11 mouse cellular contexts compared by ENCODE assay signal in genomic region chr12:73583318-73583717, GRCm38 (mm10). TPM values are rescaled to one million over a fixed set of nuclear protein-coding genes. Genes with fewer than 3 reads are reported as not detected.
DNase-seq lines count a peak whose midpoint lies in the region; ATAC-seq and TF ChIP-seq lines count a peak whose summit lies in the region.
"Had no signal": no experiment of that assay in that cellular context is flagged by ENCODE, and none has a peak within 500 bp of the region (broad histone marks: within the 10 kb centered on the region; RNA-seq: fewer than 3 reads in every experiment).

No protein-coding gene starts in this region.

- intact Hi-C loops in gastrocnemius, adult 2 months (cut with DNase I), result no loop called here
- intact Hi-C loops in gastrocnemius, postnatal 36 days (cut with DNase I), result loop anchor here (5.0 kb wide), 1 partner anchor 104 kb away; no protein-coding TSS in a partner anchor

- H3K4me1 ChIP-seq in lung, embryonic 16.5 days (replicated peaks; ENCODE audit: control insufficient read depth, insufficient read depth, low read length), result peaks cover 7% of the 10 kb centered on the region; the same call in 1 of the 2 replicates
- peaks cover 22% of the 10 kb centered on the region for H3K4me1 ChIP-seq in kidney, embryonic 15.5 days
- no peaks in the 10 kb centered on the region for H3K4me1 ChIP-seq in stomach, postnatal 0 days (replicated peaks; ENCODE audit: control insufficient read depth, insufficient read depth)

- peak overlapping the region; percentile 87 for H3K4me3 ChIP-seq in gastrocnemius, adult 2 months
- no peak overlapping the region for H3K4me3 ChIP-seq in lung, embryonic 16.5 days (ENCODE audit: low read length)
- H3K4me3 ChIP-seq in kidney, embryonic 15.5 days (replicated peaks), result no peak overlapping the region
- no peak overlapping the region for H3K4me3 ChIP-seq in stomach, postnatal 0 days (ENCODE audit: low read depth, low read length)

- no peak for TF ChIP-seq EP300 in stomach, postnatal 0 days (optimal IDR thresholded peaks at IDR 0.05)

- peaks cover 9% of the 10 kb centered on the region for H3K27me3 ChIP-seq in lung, embryonic 16.5 days (ENCODE audit: control insufficient read depth, insufficient read depth, low read depth, low read length)
- peaks cover 34% of the 10 kb centered on the region for H3K27me3 ChIP-seq in kidney, embryonic 15.5 days
- H3K27me3 ChIP-seq in stomach, postnatal 0 days (ENCODE audit: control insufficient read depth, insufficient read depth, low read length), result no peaks in the 10 kb centered on the region

- H3K4me2 ChIP-seq in lung, embryonic 16.5 days (ENCODE audit: low read depth, low read length), result no peak overlapping the region; the same call in 1 of the 2 replicates
- no peak overlapping the region for H3K4me2 ChIP-seq in kidney, embryonic 15.5 days
- no peak overlapping the region for H3K4me2 ChIP-seq in stomach, postnatal 0 days (replicated peaks; ENCODE audit: low read depth)

- DNase-seq in gastrocnemius, adult 2 months, result no peak
- DNase-seq in gastrocnemius, postnatal 36 days, result no peak
- DNase-seq in lung, postnatal 25 days (ENCODE audit: low spot score), result no peak
- no peak for DNase-seq in stomach, postnatal 0 days (ENCODE audit: low spot score)
- no peak for DNase-seq in spleen, adult 12 weeks (ENCODE audit: low spot score)
- no peak for DNase-seq in layer of hippocampus, postnatal 10 days (ENCODE audit: low spot score in 2 of 2)
- DNase-seq: layer of hippocampus, adult 9-11 months; thymus, postnatal 4 days had no signal

- peak; percentile 26 for ATAC-seq in lung, embryonic 16.5 days (ENCODE audit: low read depth)
- no peak for ATAC-seq in kidney, embryonic 15.5 days (replicated peaks; ENCODE audit: low FRiP score)
- ATAC-seq in stomach, postnatal 0 days (ENCODE audit: low FRiP score, low TSS enrichment), result no peak

- H3K9ac ChIP-seq in lung, embryonic 16.5 days (ENCODE audit: low read length), result no peak overlapping the region
- no peak overlapping the region for H3K9ac ChIP-seq in kidney, embryonic 15.5 days
- no peak overlapping the region for H3K9ac ChIP-seq in stomach, postnatal 0 days (ENCODE audit: low read length)

- no peaks in the 10 kb centered on the region for H3K9me3 ChIP-seq in lung, embryonic 16.5 days (ENCODE audit: control insufficient read depth, low read length)
- no peaks in the 10 kb centered on the region for H3K9me3 ChIP-seq in kidney, embryonic 15.5 days (replicated peaks)
- H3K9me3 ChIP-seq in stomach, postnatal 0 days (ENCODE audit: control insufficient read depth, low read length), result no peaks in the 10 kb centered on the region
- H3K9me3 ChIP-seq: midbrain, embryonic 15.5 days had no signal

- H3K27ac ChIP-seq in gastrocnemius, adult 2 months, result peak overlapping the region; percentile 91
- H3K27ac ChIP-seq in lung, embryonic 16.5 days (ENCODE audit: low read length), result peak overlapping the region; percentile 92
- peak overlapping the region; percentile 88 for H3K27ac ChIP-seq in kidney, embryonic 15.5 days
- peak overlapping the region; percentile 45; the same call in 1 of the 2 replicates for H3K27ac ChIP-seq in stomach, postnatal 0 days (replicated peaks)

- TF ChIP-seq CTCF in gastrocnemius, adult 2 months (IDR thresholded peaks at IDR 0.05), result no peak
- no peak for TF ChIP-seq CTCF in stomach, postnatal 0 days (IDR thresholded peaks at IDR 0.05; ENCODE audit: low read depth)

- H3K36me3 ChIP-seq in lung, embryonic 16.5 days (ENCODE audit: control insufficient read depth, insufficient read depth, low read length), result no peaks in the 10 kb centered on the region
- H3K36me3 ChIP-seq in kidney, embryonic 15.5 days, result no peaks in the 10 kb centered on the region
- no peaks in the 10 kb centered on the region for H3K36me3 ChIP-seq in stomach, postnatal 0 days (ENCODE audit: control insufficient read depth, insufficient read depth, low read length)
- H3K36me3 ChIP-seq: midbrain, embryonic 15.5 days had no signal

- WGBS in lung, embryonic 16.5 days, result 58% methylated on average over 9 of the region's 9 CpGs
- 72% methylated on average over 9 of the region's 9 CpGs for WGBS in kidney, embryonic 15.5 days
- WGBS in stomach, postnatal 0 days, result 79% methylated on average over 9 of the region's 9 CpGs

RNA-seq across cellular contexts. Expression of gene Prkch, which starts 1.3 kb away (rescaled TPM):
- total RNA-seq in gastrocnemius, adult 2 months (2021), result 1 to 10 TPM; 5.5 to 7.6 TPM
- 1 to 10 TPM; 5.0 to 6.5 TPM for total RNA-seq in gastrocnemius, postnatal 36 days (2021)
- 12.0 and 12.4 TPM in 2 replicates for polyA plus RNA-seq in lung, embryonic 16.5 days (2015; fragmentation: Nextera tagmentation; extraction: Ambion mirVana)
- polyA plus RNA-seq in kidney, embryonic 15.5 days (2015; fragmentation: Nextera tagmentation; extraction: Ambion mirVana), result 10.9 and 11.9 TPM in 2 replicates
- 22.3 and 24.8 TPM in 2 replicates for polyA plus RNA-seq in stomach, postnatal 0 days (2015; fragmentation: Nextera tagmentation; extraction: Ambion mirVana)
- 1 to 10 TPM; 5.6 to 7.0 TPM for total RNA-seq in layer of hippocampus, postnatal 10 days (2021)

RNA-seq across cellular contexts. Expression of gene Tmem30b, which starts 37.1 kb away (rescaled TPM):
- under 1 TPM; 0.26 to 0.50 TPM for total RNA-seq in gastrocnemius, adult 2 months (2021)
- under 1 TPM; 0.26 to 0.35 TPM for total RNA-seq in gastrocnemius, postnatal 36 days (2021)
- 9.2 and 10.1 TPM in 2 replicates for polyA plus RNA-seq in lung, embryonic 16.5 days (2015; fragmentation: Nextera tagmentation; extraction: Ambion mirVana)
- polyA plus RNA-seq in kidney, embryonic 15.5 days (2015; fragmentation: Nextera tagmentation; extraction: Ambion mirVana), result 9.8 and 11.6 TPM in 2 replicates
- polyA plus RNA-seq in stomach, postnatal 0 days (2015; fragmentation: Nextera tagmentation; extraction: Ambion mirVana), result 78.3 and 83.9 TPM in 2 replicates
- under 1 TPM in 1 of 2 experiments, not detected in 1; 0.13 TPM for total RNA-seq in layer of hippocampus, postnatal 10 days (2021)
